Mouse (Mus musculus): ENCODE measurements around the gene Scd4. TPM values are rescaled to one million over a fixed set of nuclear protein-coding genes. Genes with fewer than 3 reads are reported as not detected.
"Not testable (repeated sequence)": the region's sequence is repeated elsewhere in the genome, so short reads cannot be mapped to it uniquely, and the experiment has no call there.

Gene Scd4
- polyA plus RNA-seq, 1 experiment = 0.97 TPM

- TF ChIP-seq POLR2A (IDR thresholded peaks at IDR 0.05; ENCODE audit: borderline replicate concordance, extremely low read depth, low read depth, low read length) (no peak), CTCF (IDR thresholded peaks at IDR 0.05; ENCODE audit: insufficient read depth, low read length) (no peak)
- WGBS = 67% methylated on average over 5 of the region's 5 CpGs
- DNase-seq = no peak
- Histone ChIP-seq H3K4me3 (replicated peaks; ENCODE audit: extremely low read depth, low read depth, low read length) (no peak overlapping the region), H3K4me1 (ENCODE audit: control insufficient read depth, insufficient read depth, low read length) (no peaks in the 10 kb centered on the region)
These were observed 981 bp upstream of the Scd4 start for GRCm38 (mm10) chr19:44331911-44332310.

DNA sequence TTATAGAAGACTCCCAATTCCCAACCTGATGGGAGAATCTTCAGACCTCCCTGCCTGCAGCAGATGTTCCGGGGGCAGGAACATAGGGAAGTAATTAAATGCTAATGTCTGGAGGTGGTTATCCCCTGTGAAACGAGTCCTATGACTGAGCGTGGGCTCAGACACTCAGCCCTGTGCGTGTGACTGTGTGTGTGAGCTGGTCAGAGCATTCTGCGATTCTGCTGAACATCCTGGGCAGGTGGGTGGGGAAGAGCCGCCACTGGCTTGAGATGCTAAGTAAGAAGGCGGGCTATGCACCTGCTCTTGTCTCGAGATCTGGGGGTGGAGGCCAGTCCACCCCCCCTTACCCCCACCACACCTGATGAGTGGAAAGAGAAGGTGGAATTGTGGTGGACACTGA lies 566 bp upstream of the Scd4 start:
- DNase-seq = no peak
- TF ChIP-seq POLR2A (IDR thresholded peaks at IDR 0.05; ENCODE audit: borderline replicate concordance, extremely low read depth, low read depth, low read length) (no peak), CTCF (IDR thresholded peaks at IDR 0.05; ENCODE audit: insufficient read depth, low read length) (no peak)
- no peak overlapping the region for H3K4me3 ChIP-seq (replicated peaks; ENCODE audit: extremely low read depth, low read depth, low read length)
- H3K4me1 ChIP-seq (ENCODE audit: control insufficient read depth, insufficient read depth, low read length) = no peaks in the 10 kb centered on the region
- 70% methylated on average over 8 of the region's 8 CpGs for WGBS

DNA sequence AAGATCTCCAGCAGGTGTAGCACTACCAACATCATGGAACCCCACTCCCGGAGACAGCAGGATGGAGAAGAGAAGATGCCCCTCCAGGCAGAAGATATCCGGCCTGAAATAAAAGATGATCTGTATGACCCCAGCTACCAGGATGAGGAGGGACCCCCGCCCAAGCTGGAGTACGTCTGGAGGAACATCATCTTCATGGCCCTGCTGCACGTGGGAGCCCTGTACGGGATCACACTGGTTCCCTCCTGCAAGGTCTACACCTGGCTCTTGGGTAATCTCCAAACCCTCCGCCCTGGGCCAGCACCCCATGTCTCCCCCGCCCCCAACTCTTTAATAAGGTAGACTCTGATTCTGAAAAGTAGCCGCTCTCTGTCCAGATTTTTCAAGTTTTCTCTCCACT lies 1.1 kb downstream of the Scd4 start:
- no peak for DNase-seq
- H3K4me1 ChIP-seq (ENCODE audit: control insufficient read depth, insufficient read depth, low read length) = no peaks in the 10 kb centered on the region
- no peak for TF ChIP-seq POLR2A (IDR thresholded peaks at IDR 0.05; ENCODE audit: borderline replicate concordance, extremely low read depth, low read depth, low read length)
- TF ChIP-seq CTCF (IDR thresholded peaks at IDR 0.05; ENCODE audit: insufficient read depth, low read length) = no peak
- H3K4me3 ChIP-seq (replicated peaks; ENCODE audit: extremely low read depth, low read depth, low read length) = no peak overlapping the region
- 86% methylated on average over 9 of the region's 9 CpGs for WGBS

- Histone ChIP-seq H3K4me1 (ENCODE audit: control insufficient read depth, insufficient read depth, low read length) (no peaks in the 10 kb centered on the region), H3K4me3 (replicated peaks; ENCODE audit: extremely low read depth, low read depth, low read length) (no peak overlapping the region)
- DNase-seq = no peak
- TF ChIP-seq CTCF (IDR thresholded peaks at IDR 0.05; ENCODE audit: insufficient read depth, low read length) = no peak
- no peak for TF ChIP-seq POLR2A (IDR thresholded peaks at IDR 0.05; ENCODE audit: borderline replicate concordance, extremely low read depth, low read depth, low read length)
- WGBS = 77% methylated on average over 6 of the region's 6 CpGs
These were observed 3.2 kb downstream of the Scd4 start for GRCm38 (mm10) chr19:44335876-44336662.

GRCm38 (mm10) chr19:44349689-44350088 lies 16.8 kb downstream of the Scd4 start:
- Histone ChIP-seq H3K4me3 (replicated peaks; ENCODE audit: extremely low read depth, low read depth, low read length) (no peak overlapping the region), H3K4me1 (ENCODE audit: control insufficient read depth, insufficient read depth, low read length) (no peaks in the 10 kb centered on the region)
- 84% methylated on average over 8 of the region's 8 CpGs for WGBS
- no peak for DNase-seq
- TF ChIP-seq POLR2A (IDR thresholded peaks at IDR 0.05; ENCODE audit: borderline replicate concordance, extremely low read depth, low read depth, low read length) = no peak
- TF ChIP-seq CTCF (IDR thresholded peaks at IDR 0.05; ENCODE audit: insufficient read depth, low read length) = no peak

GRCm38 (mm10) chr19:44351756-44352155 lies 18.9 kb downstream of the Scd4 start:
- TF ChIP-seq POLR2A (IDR thresholded peaks at IDR 0.05; ENCODE audit: borderline replicate concordance, extremely low read depth, low read depth, low read length) (no peak), CTCF (IDR thresholded peaks at IDR 0.05; ENCODE audit: insufficient read depth, low read length) (no peak)
- Histone ChIP-seq H3K4me3 (replicated peaks; ENCODE audit: extremely low read depth, low read depth, low read length) (no peak overlapping the region), H3K4me1 (ENCODE audit: control insufficient read depth, insufficient read depth, low read length) (no peaks in the 10 kb centered on the region)
- no peak for DNase-seq
- WGBS = 80% methylated on average over 7 of the region's 7 CpGs

- 57% methylated on average over 8 of the region's 8 CpGs for WGBS
- no peak overlapping the region for H3K4me3 ChIP-seq (replicated peaks; ENCODE audit: extremely low read depth, low read depth, low read length)
- TF ChIP-seq POLR2A (IDR thresholded peaks at IDR 0.05; ENCODE audit: borderline replicate concordance, extremely low read depth, low read depth, low read length) (no peak), CTCF (IDR thresholded peaks at IDR 0.05; ENCODE audit: insufficient read depth, low read length) (no peak)
- H3K4me1 ChIP-seq (ENCODE audit: control insufficient read depth, insufficient read depth, low read length) = no peaks in the 10 kb centered on the region
- no peak for DNase-seq
These were observed 25.8 kb downstream of the Scd4 start for GRCm38 (mm10) chr19:44358700-44359099.

GRCm38 (mm10) chr19:44363529-44363928 lies 30.6 kb downstream of the Scd4 start:
- 21% methylated on average over 13 of the region's 13 CpGs for WGBS
- peak; percentile 95 for TF ChIP-seq CTCF (IDR thresholded peaks at IDR 0.05; ENCODE audit: insufficient read depth, low read length)
- TF ChIP-seq POLR2A (IDR thresholded peaks at IDR 0.05; ENCODE audit: borderline replicate concordance, extremely low read depth, low read depth, low read length) = no peak
- DNase-seq = peak; percentile 67
- Histone ChIP-seq H3K4me1 (ENCODE audit: control insufficient read depth, insufficient read depth, low read length) (no peaks in the 10 kb centered on the region), H3K4me3 (replicated peaks; ENCODE audit: extremely low read depth, low read depth, low read length) (no peak overlapping the region)

DNA sequence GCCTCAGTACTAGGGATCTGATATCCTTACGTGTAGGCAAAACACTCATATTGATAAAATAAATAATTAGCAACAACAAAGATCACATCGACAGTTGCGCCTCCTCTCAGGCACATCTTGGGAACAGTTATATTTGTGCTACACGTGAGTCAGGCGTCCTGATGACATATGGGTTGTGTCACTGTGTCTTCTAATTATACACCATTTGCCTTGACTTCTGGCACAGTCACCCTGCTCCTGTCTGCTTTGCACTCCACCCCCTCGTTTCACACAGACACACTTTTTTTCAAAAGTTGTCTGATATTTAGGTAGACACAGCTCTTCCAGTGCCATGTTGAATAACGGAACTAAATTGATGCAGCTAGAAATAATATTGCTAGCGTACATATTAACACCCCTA lies 31.1 kb downstream of the Scd4 start:
- WGBS = 61% methylated on average over 8 of the region's 8 CpGs
- TF ChIP-seq CTCF (IDR thresholded peaks at IDR 0.05; ENCODE audit: insufficient read depth, low read length) = no peak
- TF ChIP-seq POLR2A (IDR thresholded peaks at IDR 0.05; ENCODE audit: borderline replicate concordance, extremely low read depth, low read depth, low read length) = no peak

GRCm38 (mm10) chr19:44365733-44366132 lies 32.8 kb downstream of the Scd4 start:
- 84% methylated on average over 4 of the region's 4 CpGs for WGBS
- Histone ChIP-seq H3K4me3 (replicated peaks; ENCODE audit: extremely low read depth, low read depth, low read length) (no peak overlapping the region), H3K4me1 (ENCODE audit: control insufficient read depth, insufficient read depth, low read length) (no peaks in the 10 kb centered on the region)
- TF ChIP-seq CTCF (IDR thresholded peaks at IDR 0.05; ENCODE audit: insufficient read depth, low read length) (no peak), POLR2A (IDR thresholded peaks at IDR 0.05; ENCODE audit: borderline replicate concordance, extremely low read depth, low read depth, low read length) (no peak)
- DNase-seq = no peak

More for the DNA sequence above, 31.1 kb downstream of the Scd4 start:
- Histone ChIP-seq H3K4me1 (ENCODE audit: control insufficient read depth, insufficient read depth, low read length) (no peaks in the 10 kb centered on the region), H3K4me3 (replicated peaks; ENCODE audit: extremely low read depth, low read depth, low read length) (no peak overlapping the region)
- DNase-seq = no peak

DNA sequence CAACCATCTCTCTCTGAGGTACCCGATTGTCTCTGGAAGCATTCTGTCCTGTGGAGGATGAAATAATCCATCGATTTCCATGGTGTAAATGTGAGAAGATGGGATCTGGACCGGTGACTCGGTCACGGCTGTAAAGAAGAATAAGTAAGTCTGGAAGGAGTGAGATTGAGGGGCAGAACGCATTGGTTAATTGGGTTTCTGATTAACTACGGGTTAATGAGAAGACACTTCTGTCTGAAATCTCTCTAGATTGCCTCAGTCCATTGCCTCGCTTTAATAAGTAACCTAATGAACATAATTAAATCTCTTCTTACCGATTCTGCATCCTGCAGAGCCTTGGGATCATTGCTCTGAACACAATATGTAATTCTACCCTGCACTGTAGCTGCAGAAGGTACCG lies 34.2 kb downstream of the Scd4 start:
- DNase-seq; H3K4me3 ChIP-seq (replicated peaks; ENCODE audit: extremely low read depth, low read depth, low read length); H3K4me1 ChIP-seq (ENCODE audit: control insufficient read depth, insufficient read depth, low read length): not testable (repeated sequence)
- WGBS = 84% methylated on average over 10 of the region's 10 CpGs
